Mouse (Mus musculus): ENCODE data around the gene Robo1.

GRCm38 (mm10) chr16:72376896-72377295 lies 68.8 kb downstream of the Robo1 start:
- TF ChIP-seq CTCF (IDR thresholded peaks at IDR 0.05; ENCODE audit: control insufficient read depth, insufficient read depth, insufficient replicate concordance, low read depth, low read length) (no peak), POLR2A (IDR thresholded peaks at IDR 0.05; ENCODE audit: control insufficient read depth, low read depth, low read length) (no peak)
